In genomic region chr2:181079518-181079917, GRCm38 (mm10) we compare ENCODE assay signal across 26 mouse cellular contexts. TPM values are rescaled to one million over a fixed set of nuclear protein-coding genes. Genes with fewer than 3 reads are reported as not detected.
A peak's percentile ranks its signal among the peaks of the same experiment; 100 is the strongest.
DNase-seq lines count a peak whose midpoint lies in the region; ATAC-seq lines count a peak whose summit lies in the region.
"Had no signal": no experiment of that assay in that cellular context is flagged by ENCODE, and none has a peak within 500 bp of the region (broad histone marks: within the 10 kb centered on the region; RNA-seq: fewer than 3 reads in every experiment).

No protein-coding gene starts in this region.

- no peak overlapping the region for H3K27ac ChIP-seq in liver, embryonic 11.5 days (ENCODE audit: low read depth, low read length)
- peak overlapping the region; percentile 83 for H3K27ac ChIP-seq in liver, embryonic 15.5 days (replicated peaks)
- H3K27ac ChIP-seq: embryonic facial prominence, embryonic 12.5 days; forebrain, embryonic 13.5 days; heart, embryonic 10.5 days; hindbrain, embryonic 12.5 days had no signal

- DNase-seq in liver, embryonic 11.5 days (ENCODE audit: low spot score): no peak
- DNase-seq in spleen, adult 12 weeks (ENCODE audit: low spot score): no peak
- no peak for DNase-seq in urinary bladder, postnatal 14 days (ENCODE audit: low spot score)
- DNase-seq: adrenal gland, adult 2 months; adrenal gland, postnatal 25 days; B cell, adult 2 months; cerebellum, adult 11-12 months; cerebellum, adult 9-10 months; cerebellum, postnatal 25 days; forebrain, postnatal 0 days; gastrocnemius, postnatal 14 days; heart, adult 11 months; heart, postnatal 10 days; heart, postnatal 4 days had no signal

- WGBS in liver, embryonic 11.5 days: 67% methylated on average over 2 of the region's 2 CpGs
- 38% methylated on average over 2 of the region's 2 CpGs for WGBS in liver, embryonic 15.5 days (ENCODE audit: insufficient replicate concordance)

- peak overlapping the region; percentile 74 for H3K4me3 ChIP-seq in erythroblast, embryonic 14.5 days (replicated peaks)
- no peak overlapping the region for H3K4me3 ChIP-seq in liver, embryonic 11.5 days (ENCODE audit: low read depth, low read length)
- H3K4me3 ChIP-seq in liver, embryonic 15.5 days (replicated peaks): peak overlapping the region; percentile 14; the same call in 1 of the 2 replicates
- H3K4me3 ChIP-seq: embryonic facial prominence, embryonic 12.5 days; forebrain, embryonic 13.5 days; heart, embryonic 10.5 days; hindbrain, embryonic 12.5 days had no signal

- H3K36me3 ChIP-seq in erythroblast, embryonic 14.5 days (ENCODE audit: control insufficient read depth): peaks cover 3% of the 10 kb centered on the region; the same call in 1 of the 2 replicates
- no peaks in the 10 kb centered on the region for H3K36me3 ChIP-seq in liver, embryonic 11.5 days (ENCODE audit: control insufficient read depth, insufficient read depth, low read length)
- H3K36me3 ChIP-seq in liver, embryonic 15.5 days (replicated peaks): no peaks in the 10 kb centered on the region
- H3K36me3 ChIP-seq: embryonic facial prominence, embryonic 12.5 days; G1E; heart, embryonic 10.5 days had no signal

- peak overlapping the region; percentile 24; the same call in 1 of the 2 replicates for H3K4me2 ChIP-seq in liver, embryonic 11.5 days
- H3K4me2 ChIP-seq in liver, embryonic 15.5 days: peak overlapping the region; percentile 78
- H3K4me2 ChIP-seq: embryonic facial prominence, embryonic 12.5 days; forebrain, embryonic 13.5 days; hindbrain, embryonic 12.5 days had no signal

- ATAC-seq in erythroblast, adult 5-6 weeks (replicated peaks; ENCODE audit: low FRiP score, poor library complexity, severe bottlenecking): no peak
- ATAC-seq in liver, embryonic 11.5 days (replicated peaks; ENCODE audit: low FRiP score): peak; percentile 66
- peak; percentile 84 for ATAC-seq in liver, embryonic 15.5 days (ENCODE audit: insufficient read depth)
- ATAC-seq in activated CD4-positive, CD25-positive, alpha-beta regulatory T cell, adult 4 months: no peak
- ATAC-seq: CD4-positive, CD25-positive, alpha-beta regulatory T cell, adult 4 months; forebrain, embryonic 13.5 days; forebrain, postnatal 0 days; hindbrain, embryonic 16.5 days; inflammation-experienced regulatory T-cells, adult 6 months had no signal

- no peaks in the 10 kb centered on the region for H3K9me3 ChIP-seq in erythroblast, embryonic 14.5 days (ENCODE audit: control insufficient read depth, low read length)
- H3K9me3 ChIP-seq in liver, embryonic 11.5 days (ENCODE audit: control insufficient read depth, low read length): no peaks in the 10 kb centered on the region
- no peaks in the 10 kb centered on the region for H3K9me3 ChIP-seq in liver, embryonic 15.5 days (replicated peaks)
- H3K9me3 ChIP-seq: embryonic facial prominence, embryonic 12.5 days; forebrain, embryonic 13.5 days; G1E; heart, embryonic 10.5 days; hindbrain, embryonic 12.5 days had no signal

- no peak overlapping the region for H3K9ac ChIP-seq in liver, embryonic 11.5 days (ENCODE audit: low read depth, low read length)
- peak overlapping the region; percentile 19; the same call in 1 of the 2 replicates for H3K9ac ChIP-seq in liver, embryonic 15.5 days
- H3K9ac ChIP-seq: embryonic facial prominence, embryonic 12.5 days; forebrain, embryonic 13.5 days; forebrain, postnatal 0 days; hindbrain, embryonic 12.5 days had no signal

- peaks cover 85% of the 10 kb centered on the region for H3K4me1 ChIP-seq in erythroblast, embryonic 14.5 days (ENCODE audit: control insufficient read depth)
- H3K4me1 ChIP-seq in liver, embryonic 11.5 days (replicated peaks; ENCODE audit: control insufficient read depth, insufficient read depth, low read length): peaks cover 7% of the 10 kb centered on the region
- peaks cover 55% of the 10 kb centered on the region for H3K4me1 ChIP-seq in liver, embryonic 15.5 days (replicated peaks)
- H3K4me1 ChIP-seq: embryonic facial prominence, embryonic 12.5 days; forebrain, embryonic 13.5 days; hindbrain, embryonic 12.5 days had no signal

- peaks cover 7% of the 10 kb centered on the region for H3K27me3 ChIP-seq in erythroblast, embryonic 14.5 days (ENCODE audit: control insufficient read depth)
- H3K27me3 ChIP-seq in liver, embryonic 11.5 days (replicated peaks; ENCODE audit: control insufficient read depth, insufficient read depth, low read length): no peaks in the 10 kb centered on the region
- peaks cover 17% of the 10 kb centered on the region for H3K27me3 ChIP-seq in liver, embryonic 15.5 days
- H3K27me3 ChIP-seq: embryonic facial prominence, embryonic 12.5 days; forebrain, embryonic 13.5 days; hindbrain, embryonic 12.5 days had no signal

RNA-seq across cellular contexts. Expression of gene Chrna4, which starts 36.2 kb away (rescaled TPM):
- not detected in 2 replicates for polyA plus RNA-seq in erythroblast, embryonic 14.5 days (2012)
- total RNA-seq in erythroblast, adult 5-6 weeks (2015; ENCODE audit: low replicate concordance): not detected in 2 replicates
- total RNA-seq in erythroblast, adult 5-6 weeks (2017; ENCODE audit: low replicate concordance): not detected in 2 replicates
- polyA plus RNA-seq in liver, embryonic 11.5 days (2014; fragmentation: Nextera tagmentation; extraction: Ambion mirVana): 1.2 and 1.6 TPM in 2 replicates
- 0.94 and 1.1 TPM in 2 replicates for polyA plus RNA-seq in liver, embryonic 15.5 days (2015; fragmentation: Nextera tagmentation; extraction: Ambion mirVana)
- not detected for polyA plus RNA-seq in activated CD4-positive, CD25-positive, alpha-beta regulatory T cell, adult 4 months (2017; shearing (Covaris generic))
- polyA plus RNA-seq: CD4-positive, CD25-positive, alpha-beta regulatory T cell, adult 4 months; G1E; inflammation-experienced regulatory T-cells, adult 6 months had no signal

RNA-seq across cellular contexts. Expression of gene Kcnq2, which starts 55.6 kb away (rescaled TPM):
- polyA plus RNA-seq in erythroblast, embryonic 14.5 days (2012): 0.01 and 0.04 TPM in 2 replicates
- total RNA-seq in erythroblast, adult 5-6 weeks (2015; ENCODE audit: low replicate concordance): not detected in 2 replicates
- total RNA-seq in erythroblast, adult 5-6 weeks (2017; ENCODE audit: low replicate concordance): not detected in 2 replicates
- polyA plus RNA-seq in liver, embryonic 11.5 days (2014; fragmentation: Nextera tagmentation; extraction: Ambion mirVana): 0.15 and 0.18 TPM in 2 replicates
- 0.18 and 0.28 TPM in 2 replicates for polyA plus RNA-seq in liver, embryonic 15.5 days (2015; fragmentation: Nextera tagmentation; extraction: Ambion mirVana)
- polyA plus RNA-seq in activated CD4-positive, CD25-positive, alpha-beta regulatory T cell, adult 4 months (2017; shearing (Covaris generic)): not detected
- total RNA-seq: heart, postnatal 10 days had no signal
- polyA plus RNA-seq: CD4-positive, CD25-positive, alpha-beta regulatory T cell, adult 4 months; G1E had no signal

Comparison
In these comparisons a context has a peak if more than half of its experiments do, and no peak if none do; other contexts are left out.
1. ATAC-seq: peak in liver, embryonic 11.5 days (single experiment) and liver, embryonic 15.5 days (single experiment); none in erythroblast, adult 5-6 weeks (single experiment) and activated CD4-positive, CD25-positive, alpha-beta regulatory T cell, adult 4 months (single experiment).